Mouse (Mus musculus) liver, postnatal 0 days (tissue): ENCODE data around the gene Hspb9. TPM values are rescaled to one million over a fixed set of nuclear protein-coding genes. Genes with fewer than 3 reads are reported as not detected.

Source experiments
- ATAC-seq: fragments of 200-750 bp; cut with Nextera tagmentation; 2 replicates; pipeline ENCODE4 v1.8.0; 2017; ENCODE audit warnings: mild to moderate bottlenecking, moderate library complexity
- DNase-seq: peaks from one replicate; pipeline ENCODE4 v3.0.0-alpha.2; 2016
- H3K27ac ChIP-seq: fragments of 300-500 bp; sonication (generic); 2 replicates; pipeline ENCODE4 v1.5.1; 2014; ENCODE audit warnings: antibody characterized with exemption, moderate library complexity, mild to moderate bottlenecking, low read depth
- H3K27me3 ChIP-seq: fragments of 300-500 bp; sonication (generic); 2 replicates; pipeline ENCODE4 v1.6.1; 2014; ENCODE audit warnings: low read length, control low read depth, mixed read lengths; ENCODE audit not compliant: insufficient read depth
- H3K36me3 ChIP-seq: fragments of 300-500 bp; sonication (generic); replicated peaks from 2 replicates; pipeline ENCODE4 v1.6.1; 2014; ENCODE audit warnings: mild to moderate bottlenecking, control low read depth, low read length, moderate library complexity, mixed read lengths; ENCODE audit not compliant: insufficient read depth
- H3K4me1 ChIP-seq: fragments of 300-500 bp; sonication (generic); 2 replicates; pipeline ENCODE4 v1.6.1; 2014; ENCODE audit warnings: antibody characterized with exemption, mild to moderate bottlenecking, control low read depth; ENCODE audit not compliant: insufficient read depth
- H3K4me2 ChIP-seq: fragments of 300-500 bp; sonication (generic); 2 replicates; pipeline ENCODE4 v1.6.1; 2014; ENCODE audit warnings: low read depth, mild to moderate bottlenecking, low read length, moderate library complexity, mixed read lengths
- H3K4me3 ChIP-seq: fragments of 300-500 bp; sonication (generic); 2 replicates; pipeline ENCODE4 v1.5.1; 2014; ENCODE audit warnings: low read depth, low read length
- H3K9ac ChIP-seq: fragments of 300-500 bp; sonication (generic); replicated peaks from 2 replicates; pipeline ENCODE4 v1.6.1; 2014; ENCODE audit warnings: mild to moderate bottlenecking, moderate library complexity
- H3K9me3 ChIP-seq: fragments of 300-500 bp; sonication (generic); 2 replicates; pipeline ENCODE4 v1.6.1; 2016; ENCODE audit warnings: mild to moderate bottlenecking, control low read depth, low read length, mixed read lengths
- CTCF ChIP-seq: sonication (generic); IDR thresholded peaks from 2 replicates; pipeline ENCODE4 v1.5.1; 2016; ENCODE audit warnings: antibody characterized with exemption, low read depth
- EP300 ChIP-seq: IDR thresholded peaks from 2 replicates; pipeline ENCODE4 v1.6.1; 2016; ENCODE audit warnings: antibody characterized with exemption, low read depth, mild to moderate bottlenecking
- WGBS: fragments of 180-500 bp; shearing (Covaris S2); extraction: QIAGEN DNeasy Blood & Tissue Kit; methylation state at CpG from one replicate; pipeline ENCODE4 v1.1.7; 2014; ENCODE audit not compliant: insufficient replicate concordance; 5-methylcytosine and 5-hydroxymethylcytosine counted together
- polyA plus RNA-seq: library from polyadenylated mRNA; unstranded; fragments of >200 nt; fragmentation: Nextera tagmentation; extraction: Ambion mirVana; gene quantifications from 2 replicates; pipeline ENCODE4 v1.2.1, GENCODE M21; 2015

The Hspb9 gene
- polyA plus RNA-seq, 1 experiment from 2014 or later = 0.35 TPM

- no peak overlapping the region for H3K4me3 ChIP-seq
- WGBS = 73% methylated on average over 5 of the region's 5 CpGs
Measured at GRCm38 (mm10) chr11:100682526-100682925, 31.1 kb upstream of the Hspb9 start.

GRCm38 (mm10) chr11:100684084-100684483 is 29.6 kb upstream of the Hspb9 start:
- DNase-seq (no peak), ATAC-seq (no peak)
- TF ChIP-seq CTCF (no peak), EP300 (no peak)
- H3K9ac ChIP-seq = no peak overlapping the region
- no peak overlapping the region for H3K27ac ChIP-seq
- H3K4me2 ChIP-seq = no peak overlapping the region
- H3K4me3 ChIP-seq = no peak overlapping the region
- no peaks in the 10 kb centered on the region for H3K9me3 ChIP-seq
- 58% methylated on average over 2 of the region's 2 CpGs for WGBS
- H3K4me1 ChIP-seq = no peaks in the 10 kb centered on the region
- no peaks in the 10 kb centered on the region for H3K36me3 ChIP-seq
- H3K27me3 ChIP-seq = no peaks in the 10 kb centered on the region

More at GRCm38 (mm10) chr11:100682526-100682925, 31.1 kb upstream of the Hspb9 start:
- Histone ChIP-seq H3K36me3 (no peaks in the 10 kb centered on the region), H3K27me3 (no peaks in the 10 kb centered on the region), H3K4me2 (no peak overlapping the region), H3K4me1 (no peaks in the 10 kb centered on the region), H3K27ac (no peak overlapping the region), H3K9ac (no peak overlapping the region), H3K9me3 (no peaks in the 10 kb centered on the region)
- DNase-seq (no peak), ATAC-seq (no peak)
- no peak for TF ChIP-seq EP300
- TF ChIP-seq CTCF = no peak

GRCm38 (mm10) chr11:100685371-100685770 is 28.3 kb upstream of the Hspb9 start:
- H3K27me3 ChIP-seq = no peaks in the 10 kb centered on the region
- ATAC-seq = no peak
- no peak overlapping the region for H3K9ac ChIP-seq
- H3K9me3 ChIP-seq = no peaks in the 10 kb centered on the region
- H3K4me3 ChIP-seq = no peak overlapping the region
- no peak overlapping the region for H3K27ac ChIP-seq
- WGBS = 69% methylated on average over 3 of the region's 3 CpGs
- no peak overlapping the region for H3K4me2 ChIP-seq
- H3K4me1 ChIP-seq = no peaks in the 10 kb centered on the region
- no peaks in the 10 kb centered on the region for H3K36me3 ChIP-seq
- TF ChIP-seq EP300 (no peak), CTCF (no peak)
- no peak for DNase-seq

GRCm38 (mm10) chr11:100687265-100687664 is 26.4 kb upstream of the Hspb9 start:
- Histone ChIP-seq H3K4me3 (no peak overlapping the region), H3K4me1 (peaks cover 5% of the 10 kb centered on the region), H3K4me2 (no peak overlapping the region), H3K9me3 (no peaks in the 10 kb centered on the region), H3K27ac (no peak overlapping the region), H3K36me3 (no peaks in the 10 kb centered on the region), H3K27me3 (peaks cover 5% of the 10 kb centered on the region; the same call in 1 of the 2 replicates), H3K9ac (no peak overlapping the region)
- WGBS = 73% methylated on average over 7 of the region's 7 CpGs
- TF ChIP-seq CTCF (no peak), EP300 (no peak)
- no peak for DNase-seq
- no peak for ATAC-seq

GRCm38 (mm10) chr11:100688443-100688842 is 25.2 kb upstream of the Hspb9 start:
- Histone ChIP-seq H3K4me1 (peaks cover 8% of the 10 kb centered on the region), H3K27ac (no peak overlapping the region), H3K9ac (no peak overlapping the region), H3K4me2 (no peak overlapping the region), H3K27me3 (peaks cover 5% of the 10 kb centered on the region; the same call in 1 of the 2 replicates), H3K4me3 (no peak overlapping the region), H3K36me3 (no peaks in the 10 kb centered on the region), H3K9me3 (no peaks in the 10 kb centered on the region)
- no peak for DNase-seq
- 67% methylated on average over 4 of the region's 4 CpGs for WGBS
- TF ChIP-seq EP300 (no peak), CTCF (no peak)
- no peak for ATAC-seq

GRCm38 (mm10) chr11:100690389-100690788 is 23.3 kb upstream of the Hspb9 start:
- Histone ChIP-seq H3K36me3 (no peaks in the 10 kb centered on the region), H3K27me3 (peaks cover 5% of the 10 kb centered on the region; the same call in 1 of the 2 replicates), H3K27ac (no peak overlapping the region), H3K4me3 (no peak overlapping the region), H3K4me2 (no peak overlapping the region), H3K9ac (no peak overlapping the region), H3K4me1 (peaks cover 8% of the 10 kb centered on the region), H3K9me3 (no peaks in the 10 kb centered on the region)
- TF ChIP-seq CTCF (no peak), EP300 (no peak)
- DNase-seq = no peak
- 68% methylated on average over 7 of the region's 7 CpGs for WGBS
- no peak for ATAC-seq

- Histone ChIP-seq H3K9ac (no peak within 1 kb of the TSS), H3K4me1 (peaks cover 8% of the 10 kb centered on the region), H3K36me3 (no peaks in the 10 kb centered on the region; the same call in 1 of the 2 replicates), H3K9me3 (no peaks in the 10 kb centered on the region), H3K4me3 (peak within 1 kb of the TSS; percentile 32), H3K27ac (no peak within 1 kb of the TSS), H3K4me2 (peak within 1 kb of the TSS; percentile 67), H3K27me3 (peaks cover 5% of the 10 kb centered on the region; the same call in 1 of the 2 replicates)
- ATAC-seq (no peak), DNase-seq (no peak)
- no peak for TF ChIP-seq EP300
- TF ChIP-seq CTCF = no peak
- WGBS = 1% methylated on average over 23 of the region's 23 CpGs
Measured at GRCm38 (mm10) chr11:100692164-100692616, 21.5 kb upstream of the Hspb9 start, which contains the start of gene Zfp385c. Gene Zfp385c (minus strand): TSS chr11:100692455.
